ENCODE assay signal across 35 mouse cellular contexts in the genomic region with DNA sequence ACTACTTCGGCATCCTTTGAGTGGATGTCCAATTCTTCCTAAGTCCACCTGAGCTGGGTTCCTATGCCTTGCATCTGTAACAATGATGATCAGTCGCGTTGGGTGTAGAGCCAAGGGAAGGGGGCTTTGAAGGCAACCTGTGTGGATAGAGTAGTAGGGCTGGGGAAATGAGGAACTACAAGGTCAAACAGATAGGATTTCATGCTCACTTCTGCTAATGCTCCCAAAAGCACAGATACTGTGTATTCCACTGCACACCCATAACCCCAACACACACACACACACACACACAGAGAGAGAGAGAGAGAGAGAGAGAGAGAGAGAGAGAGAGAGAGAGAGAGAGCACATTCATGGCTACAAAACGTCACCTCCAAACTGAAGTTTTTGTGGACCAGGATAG.
"Had no signal": no experiment of that assay in that cellular context is flagged by ENCODE, and none has a peak within 500 bp of the region (broad histone marks: within the 10 kb centered on the region; RNA-seq: fewer than 3 reads in every experiment).

No protein-coding gene starts in this region.

- H3K36me3 ChIP-seq: heart, embryonic 10.5 days; heart, embryonic 12.5 days; heart, embryonic 13.5 days; heart, embryonic 15.5 days; hindbrain, embryonic 10.5 days; hindbrain, embryonic 12.5 days; hindbrain, embryonic 13.5 days; hindbrain, embryonic 15.5 days; intestine, embryonic 15.5 days; kidney, embryonic 15.5 days had no signal

- H3K27me3 ChIP-seq: heart, embryonic 12.5 days; heart, embryonic 13.5 days; heart, embryonic 15.5 days; hindbrain, embryonic 12.5 days; hindbrain, embryonic 13.5 days; hindbrain, embryonic 15.5 days; intestine, embryonic 15.5 days; kidney, embryonic 15.5 days had no signal

- H3K4me1 ChIP-seq: heart, embryonic 10.5 days; heart, embryonic 12.5 days; heart, embryonic 13.5 days; heart, embryonic 15.5 days; hindbrain, embryonic 10.5 days; hindbrain, embryonic 12.5 days; hindbrain, embryonic 13.5 days; hindbrain, embryonic 15.5 days; intestine, embryonic 15.5 days; kidney, embryonic 15.5 days had no signal

- H3K27ac ChIP-seq: heart, embryonic 10.5 days; heart, embryonic 13.5 days; heart, embryonic 15.5 days; hindbrain, embryonic 10.5 days; hindbrain, embryonic 12.5 days; hindbrain, embryonic 13.5 days; hindbrain, embryonic 14.5 days; hindbrain, embryonic 15.5 days; hindbrain, postnatal 0 days; intestine, embryonic 15.5 days; kidney, embryonic 15.5 days; kidney, postnatal 0 days; layer of hippocampus, adult 2 months; left cerebral cortex, adult 2 months had no signal

- H3K9me3 ChIP-seq: heart, embryonic 10.5 days; heart, embryonic 12.5 days; heart, embryonic 13.5 days; heart, embryonic 15.5 days; hindbrain, embryonic 10.5 days; hindbrain, embryonic 12.5 days; hindbrain, embryonic 13.5 days; hindbrain, embryonic 15.5 days; intestine, embryonic 15.5 days; kidney, embryonic 15.5 days had no signal

- H3K9ac ChIP-seq: heart, embryonic 12.5 days; heart, embryonic 13.5 days; heart, embryonic 15.5 days; hindbrain, embryonic 12.5 days; hindbrain, embryonic 13.5 days; hindbrain, embryonic 14.5 days; hindbrain, embryonic 15.5 days; intestine, embryonic 15.5 days; kidney, embryonic 15.5 days had no signal

- DNase-seq: heart, postnatal 10 days; heart, postnatal 14 days; heart, postnatal 36 days; kidney, adult 11 months; kidney, adult 18-20 months; kidney, adult 2 months; kidney, adult 8-10 months; kidney, adult 9 months; kidney, postnatal 10 days; kidney, postnatal 14 days; kidney, postnatal 25 days; kidney, postnatal 36 days; kidney, postnatal 4 days; layer of hippocampus, adult 9-11 months; layer of hippocampus, postnatal 36 days had no signal

- H3K4me3 ChIP-seq: heart, embryonic 10.5 days; heart, embryonic 12.5 days; heart, embryonic 13.5 days; heart, embryonic 15.5 days; hindbrain, embryonic 10.5 days; hindbrain, embryonic 12.5 days; hindbrain, embryonic 13.5 days; hindbrain, embryonic 15.5 days; intestine, embryonic 15.5 days; kidney, embryonic 15.5 days; layer of hippocampus, adult 2 months; left cerebral cortex, adult 2 months had no signal

- H3K4me2 ChIP-seq: heart, embryonic 11.5 days; heart, embryonic 12.5 days; heart, embryonic 13.5 days; heart, embryonic 15.5 days; hindbrain, embryonic 12.5 days; hindbrain, embryonic 13.5 days; hindbrain, embryonic 14.5 days; hindbrain, embryonic 15.5 days; intestine, embryonic 15.5 days; kidney, embryonic 15.5 days had no signal

- ATAC-seq: hindbrain, embryonic 16.5 days; hindbrain, postnatal 0 days; inflammation-experienced regulatory T-cells, adult 6 months; intestine, embryonic 15.5 days; intestine, embryonic 16.5 days; intestine, postnatal 0 days had no signal
